Mouse (Mus musculus) megakaryocyte, embryonic 14.5 days (primary cell): ENCODE measurements around the gene 5031410I06Rik.
"Not testable (repeated sequence)": the region's sequence is repeated elsewhere in the genome, so short reads cannot be mapped to it uniquely, and the experiment has no call there.

ENCODE experiments used
- FLI1 ChIP-seq: IDR thresholded peaks from 2 replicates; pipeline ENCODE4 v1.6.1; 2012; ENCODE audit warnings: low read length, inconsistent platforms, mixed read lengths
- GATA1 ChIP-seq: IDR thresholded peaks from 3 replicates; pipeline ENCODE4 v1.6.1; 2012; ENCODE audit warnings: mixed read lengths, low read length, inconsistent platforms, borderline replicate concordance

DNA sequence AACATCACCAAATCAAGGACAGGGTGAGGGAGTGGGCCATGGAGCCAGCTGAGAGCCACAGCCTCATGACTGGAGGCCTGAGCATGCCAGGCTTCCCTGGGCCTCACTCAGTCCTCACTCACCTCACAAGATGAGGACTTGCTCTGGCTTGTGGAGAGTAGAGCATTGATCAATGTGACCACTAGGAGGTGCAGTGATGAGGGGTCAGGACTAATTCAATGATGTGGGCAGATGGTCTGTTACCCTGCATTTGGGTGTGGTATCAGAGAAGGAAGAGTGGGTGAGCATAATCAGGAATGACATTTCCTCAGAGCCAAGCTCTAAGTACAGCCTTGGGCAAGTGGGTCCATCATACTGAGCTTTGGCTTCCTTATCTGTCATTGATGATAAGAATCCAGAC lies 26.1 kb downstream of the 5031410I06Rik start:
- not testable (repeated sequence) for TF ChIP-seq GATA1, FLI1
